Mouse (Mus musculus) liver, embryonic 14 days (tissue): ENCODE measurements around the gene Entpd4b. TPM values are rescaled to one million over a fixed set of nuclear protein-coding genes. Genes with fewer than 3 reads are reported as not detected.

Source experiments
- polyA plus RNA-seq: library from polyadenylated mRNA; depleted of rRNA; stranded (reverse); fragments of >200 nt; gene quantifications from 2 replicates; pipeline ENCODE4 v1.2.3, GENCODE M21; 2012; rRNA removed

The Entpd4b gene
- 2.3 and 2.5 TPM in 2 replicates for polyA plus RNA-seq

DNA sequence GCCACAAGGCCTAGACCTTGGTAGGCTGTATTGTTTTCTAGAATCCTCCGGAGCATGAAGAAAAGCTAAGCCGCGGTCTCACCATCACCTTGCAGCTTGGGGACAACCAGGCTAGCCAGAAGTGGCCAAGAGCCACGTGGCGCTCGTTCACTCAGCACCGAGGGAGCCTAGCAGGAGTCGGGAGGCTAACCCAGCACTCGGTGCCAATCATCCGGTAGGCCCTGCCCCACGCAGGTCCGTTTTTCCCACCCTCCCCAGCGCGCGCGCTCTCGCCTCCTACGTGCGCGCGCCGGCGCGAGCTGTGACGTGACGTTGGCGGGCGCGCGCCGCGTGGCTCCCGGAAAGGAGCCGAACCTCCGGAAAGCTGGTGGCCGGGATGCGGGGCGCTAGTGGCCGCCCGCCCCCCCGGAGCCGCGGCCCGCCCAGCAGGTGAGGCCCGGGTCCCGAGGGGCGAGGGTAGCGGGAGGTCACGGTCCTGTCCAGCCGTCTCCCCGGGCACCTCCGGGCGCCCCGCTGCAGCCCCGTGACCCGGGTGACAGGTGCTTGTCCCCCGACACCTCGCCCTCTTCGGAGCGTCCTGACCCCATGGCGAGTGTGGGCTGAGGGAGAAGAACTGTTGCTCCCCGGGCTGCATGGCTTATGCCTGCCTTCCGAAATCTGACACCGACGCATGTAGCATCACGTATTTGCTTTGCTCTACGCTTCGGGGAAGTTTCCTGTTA is at the start of gene Entpd4b:
Entpd4b (plus strand) TSS at position 315 of the 722 bp plus-strand sequence.

DNA sequence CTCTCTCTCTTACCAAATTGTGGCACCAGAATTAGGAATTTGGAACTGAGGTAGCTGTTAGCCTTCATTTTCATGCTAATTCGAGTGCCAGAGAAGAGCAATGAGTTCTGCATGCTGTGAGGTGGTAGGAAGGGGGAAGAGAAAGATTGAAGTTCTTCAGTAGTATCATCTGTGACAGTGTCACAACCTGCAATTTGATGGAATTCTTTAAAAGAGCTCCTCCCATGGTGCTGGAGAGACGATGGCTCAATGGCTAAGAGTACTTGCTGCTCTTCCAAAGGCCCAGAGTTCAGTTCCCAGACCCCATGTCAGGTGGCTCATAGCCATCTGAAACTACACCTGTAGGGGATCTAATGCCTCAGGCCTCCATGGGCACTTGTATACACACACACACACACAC is 42.8 kb upstream of the Entpd4b start, which contains the start of gene Gm27179:
Gm27179 (minus strand) TSS at position 101 of the 400 bp plus-strand sequence.

Other genes with a start within 250 kb of the Entpd4b start
- 0.35 and 0.50 TPM in 2 replicates for gene Gm16867, start 52.1 kb upstream of the Entpd4b start, polyA plus RNA-seq
- gene Gm27179, start 42.9 kb upstream of the Entpd4b start, polyA plus RNA-seq, result 0.01 and 0.02 TPM in 2 replicates